Mouse (Mus musculus) embryonic fibroblast, embryonic 13.5 days (primary cell): ENCODE measurements at regions not wholly inside any gene's neighbourhood (a gene's known extent, or its start where the extent isn't known, plus 50 kb on each side); places are given as distances from the start of the nearest gene placed in this dataset.

Source experiments
- H3K27ac ChIP-seq: 2 replicates; pipeline ENCODE4 v1.5.1; 2012; ENCODE audit warnings: low read length, control low read depth, inconsistent platforms; ENCODE audit not compliant: insufficient read depth
- H3K4me1 ChIP-seq: 2 replicates; pipeline ENCODE4 v1.6.1; 2011; ENCODE audit warnings: low read length; ENCODE audit not compliant: control insufficient read depth, insufficient read depth
- H3K4me3 ChIP-seq: 2 replicates; pipeline ENCODE4 v1.5.1; 2011; ENCODE audit warnings: mild to moderate bottlenecking, control low read depth, low read length; ENCODE audit not compliant: insufficient read depth
- CTCF ChIP-seq: IDR thresholded peaks from 2 replicates; pipeline ENCODE4 v1.5.1; 2011; ENCODE audit warnings: mild to moderate bottlenecking, control low read depth, low read length, moderate library complexity, borderline replicate concordance; ENCODE audit not compliant: insufficient read depth
- POLR2A ChIP-seq: IDR thresholded peaks from 2 replicates; pipeline ENCODE4 v1.6.1; 2011; ENCODE audit warnings: low read depth, mild to moderate bottlenecking, control low read depth, low read length, moderate library complexity

DNA sequence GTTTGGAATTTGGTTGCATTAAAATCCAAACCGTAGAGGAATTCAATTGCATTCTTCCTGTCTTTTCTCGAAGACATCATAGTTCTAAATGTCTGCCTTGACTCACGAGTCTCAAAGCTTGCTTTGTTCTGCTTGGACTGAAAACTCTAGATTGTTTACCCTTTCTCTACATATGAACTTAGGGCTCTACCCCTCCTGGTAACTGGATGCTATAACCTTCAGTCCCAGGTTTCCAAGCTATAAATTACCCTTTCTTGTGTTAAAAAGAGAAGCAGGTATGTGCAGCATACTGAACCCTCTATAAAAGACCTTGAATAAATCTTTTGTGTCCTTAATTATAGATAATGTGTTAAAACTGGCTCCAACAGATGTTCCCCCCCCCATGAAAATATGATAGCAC is 243.7 kb upstream of the Cxadr start:
- peak overlapping the region; percentile 71 for H3K27ac ChIP-seq
- H3K4me3 ChIP-seq: no peak overlapping the region
- TF ChIP-seq CTCF: no peak
- TF ChIP-seq POLR2A: no peak
- H3K4me1 ChIP-seq: peaks cover 5% of the 10 kb centered on the region

- TF ChIP-seq POLR2A (no peak), CTCF (no peak)
- Histone ChIP-seq H3K4me3 (no peak overlapping the region), H3K27ac (no peak overlapping the region)
Observed at GRCm38 (mm10) chr16:78052133-78052532, 249.2 kb upstream of the Cxadr start.

GRCm38 (mm10) chr16:78040149-78040920 is 261.0 kb upstream of the Cxadr start:
- Histone ChIP-seq H3K4me1 (no peaks in the 10 kb centered on the region), H3K27ac (no peak overlapping the region), H3K4me3 (no peak overlapping the region)
- TF ChIP-seq CTCF (no peak), POLR2A (no peak)

More at GRCm38 (mm10) chr16:78052133-78052532, 249.2 kb upstream of the Cxadr start:
- no peaks in the 10 kb centered on the region for H3K4me1 ChIP-seq

GRCm38 (mm10) chr16:78019605-78020285 is 281.5 kb upstream of the Cxadr start:
- Histone ChIP-seq H3K27ac (no peak overlapping the region), H3K4me3 (no peak overlapping the region), H3K4me1 (no peaks in the 10 kb centered on the region)
- no peak for TF ChIP-seq POLR2A
- TF ChIP-seq CTCF: no peak

- no peak for TF ChIP-seq POLR2A
- Histone ChIP-seq H3K4me3 (no peak overlapping the region), H3K4me1 (no peaks in the 10 kb centered on the region)
Observed at GRCm38 (mm10) chr16:78015401-78015800, 285.9 kb upstream of the Cxadr start.

DNA sequence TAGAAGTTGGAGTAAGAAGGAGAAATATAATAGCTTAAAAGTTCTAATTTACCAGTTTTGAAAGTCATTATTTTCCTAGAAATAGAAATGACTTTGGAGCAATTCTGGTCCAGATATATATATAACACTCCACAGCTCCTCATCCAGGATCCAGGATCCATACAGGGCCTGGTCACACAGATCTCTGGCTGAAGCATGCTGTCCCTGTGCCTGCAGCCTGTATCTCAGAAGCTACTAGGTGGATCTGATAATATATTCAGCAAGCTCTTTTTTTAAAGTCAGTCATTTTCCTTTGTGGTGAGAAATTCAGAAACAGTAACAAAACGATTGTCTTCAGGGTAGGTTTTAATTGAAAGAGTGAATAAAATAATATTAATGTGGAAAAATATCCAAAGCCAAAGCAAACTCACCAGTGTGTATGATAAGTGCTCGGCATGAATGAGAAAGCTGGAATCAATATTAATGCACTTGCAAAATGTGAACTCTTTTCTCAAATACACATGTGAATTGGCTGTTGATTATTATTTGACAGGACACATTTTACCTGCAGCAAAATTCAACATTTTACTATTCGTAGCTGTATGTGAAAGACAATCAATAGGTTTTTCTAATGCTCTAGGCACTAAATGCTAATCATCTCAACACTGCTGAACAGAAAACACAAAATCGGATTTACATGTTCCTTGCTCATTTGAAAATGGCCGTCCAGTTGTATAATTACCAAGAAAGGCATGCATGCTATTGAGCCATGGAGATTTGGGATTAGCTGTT is 288.1 kb upstream of the Cxadr start:
- H3K4me3 ChIP-seq: no peak overlapping the region

More at GRCm38 (mm10) chr16:78015401-78015800, 285.9 kb upstream of the Cxadr start:
- no peak overlapping the region for H3K27ac ChIP-seq

GRCm38 (mm10) chr16:78004016-78004415 is 297.3 kb upstream of the Cxadr start:
- H3K4me1 ChIP-seq: no peaks in the 10 kb centered on the region
- no peak overlapping the region for H3K4me3 ChIP-seq
- H3K27ac ChIP-seq: no peak overlapping the region
- TF ChIP-seq CTCF (no peak), POLR2A (no peak)

More for the DNA sequence above, 288.1 kb upstream of the Cxadr start:
- H3K4me1 ChIP-seq: no peaks in the 10 kb centered on the region
- H3K27ac ChIP-seq: no peak overlapping the region
- TF ChIP-seq CTCF: no peak
- TF ChIP-seq POLR2A: no peak

- H3K4me1 ChIP-seq: no peaks in the 10 kb centered on the region
- H3K27ac ChIP-seq: no peak overlapping the region
- TF ChIP-seq POLR2A: no peak
- no peak for TF ChIP-seq CTCF
- no peak overlapping the region for H3K4me3 ChIP-seq
Observed at GRCm38 (mm10) chr16:77992986-77993385, 308.3 kb upstream of the Cxadr start.

- H3K4me1 ChIP-seq: no peaks in the 10 kb centered on the region
- no peak for TF ChIP-seq CTCF
- no peak for TF ChIP-seq POLR2A
- no peak overlapping the region for H3K4me3 ChIP-seq
- no peak overlapping the region for H3K27ac ChIP-seq
Observed at GRCm38 (mm10) chr16:77989791-77990325, 311.4 kb upstream of the Cxadr start.
